Mouse (Mus musculus) olfactory bulb, adult 2 months (tissue): ENCODE data around the gene H1foo.

Experiments
- CTCF ChIP-seq: fragments of 200-500 bp; IDR thresholded peaks from 2 replicates; pipeline ENCODE4 v1.5.1; 2012; ENCODE audit warnings: low read depth, mild to moderate bottlenecking, low read length, moderate library complexity; ENCODE audit not compliant: insufficient read depth
- POLR2A ChIP-seq: fragments of 200-500 bp; IDR thresholded peaks from 2 replicates; pipeline ENCODE4 v1.6.1; 2012; ENCODE audit warnings: mild to moderate bottlenecking, low read depth, low read length, moderate library complexity; ENCODE audit not compliant: insufficient read depth

GRCm38 (mm10) chr6:115957681-115958080 is 12.9 kb downstream of the H1foo start:
- no peak for TF ChIP-seq CTCF
- no peak for TF ChIP-seq POLR2A
